Mouse (Mus musculus) myocyte (in vitro differentiated cells): ENCODE measurements at regions not wholly inside any gene's neighbourhood (a gene's known extent, or its start where the extent isn't known, plus 50 kb on each side); places are given as distances from the start of the nearest gene placed in this dataset.

Experiments
- H3K27me3 ChIP-seq: one replicate; pipeline ENCODE4 v1.6.1; 2011; ENCODE audit not compliant: control insufficient read depth, insufficient read depth, insufficient read length
- H3K36me3 ChIP-seq: one replicate; pipeline ENCODE4 v1.6.1; 2011; ENCODE audit not compliant: control insufficient read depth, insufficient read depth
- H3K4me2 ChIP-seq: one replicate; pipeline ENCODE4 v1.6.1; 2011; ENCODE audit warnings: low read depth, control low read depth
- H3K4me3 ChIP-seq: one replicate; pipeline ENCODE4 v1.5.1; 2011; ENCODE audit warnings: mild to moderate bottlenecking, control low read depth, moderate library complexity
- H3K79me2 ChIP-seq: one replicate; pipeline ENCODE4 v1.6.1; 2011; ENCODE audit not compliant: control insufficient read depth, insufficient read depth
- H3ac ChIP-seq: one replicate; pipeline ENCODE4 v1.6.1; 2011; ENCODE audit not compliant: control insufficient read depth, insufficient read length
- CEBPB ChIP-seq: IDR thresholded peaks from 2 replicates; pipeline ENCODE4 v1.6.1; 2011; ENCODE audit warnings: mild to moderate bottlenecking, moderate library complexity; ENCODE audit not compliant: poor library complexity, insufficient read depth, severe bottlenecking
- E2F4 ChIP-seq: IDR thresholded peaks from one replicate; pipeline ENCODE4 v1.6.1; 2011; ENCODE audit warnings: mild to moderate bottlenecking, control low read depth, moderate library complexity; ENCODE audit not compliant: insufficient read depth
- MAX ChIP-seq: IDR thresholded peaks from one replicate; pipeline ENCODE4 v1.6.1; 2011; ENCODE audit warnings: low read depth, mild to moderate bottlenecking, control low read depth
- MYOD1 ChIP-seq, 3 experiments: IDR thresholded peaks; one replicate each; pipeline ENCODE4 v1.6.1; 2011; ENCODE audit warnings: control low read depth in 2 of 3, low read depth in 2 of 3, mild to moderate bottlenecking in 2 of 3, moderate library complexity in 1 of 3; ENCODE audit not compliant: insufficient read length in 2 of 3, control insufficient read depth in 1 of 3
- MYOG ChIP-seq, 3 experiments: IDR thresholded peaks; one replicate each; pipeline ENCODE4 v1.6.1; 2011; ENCODE audit warnings: control low read depth in 2 of 3, low read depth in 2 of 3, mild to moderate bottlenecking in 2 of 3; ENCODE audit not compliant: insufficient read length in 2 of 3, control insufficient read depth in 1 of 3, insufficient read depth in 1 of 3
- POLR2A ChIP-seq: IDR thresholded peaks from one replicate; pipeline ENCODE4 v1.6.1; 2011; ENCODE audit warnings: low read depth, mild to moderate bottlenecking, control low read depth, moderate library complexity; ENCODE audit not compliant: insufficient read length
- POLR2AphosphoS2 ChIP-seq: IDR thresholded peaks from one replicate; pipeline ENCODE4 v1.6.1; 2011; ENCODE audit warnings: low read depth, control low read depth; ENCODE audit not compliant: insufficient read length
- REST ChIP-seq: IDR thresholded peaks from one replicate; pipeline ENCODE4 v1.6.1; 2011; ENCODE audit warnings: mild to moderate bottlenecking, control low read depth, moderate library complexity; ENCODE audit not compliant: insufficient read depth, insufficient read length
- SRF ChIP-seq: IDR thresholded peaks from one replicate; pipeline ENCODE4 v1.6.1; 2011; ENCODE audit warnings: low read depth; ENCODE audit not compliant: control insufficient read depth, insufficient read length
- TCF12 ChIP-seq: IDR thresholded peaks from one replicate; pipeline ENCODE4 v1.6.1; 2011; ENCODE audit warnings: mild to moderate bottlenecking, control low read depth; ENCODE audit not compliant: poor library complexity, insufficient read depth, severe bottlenecking
- TCF3 ChIP-seq: IDR thresholded peaks from one replicate; pipeline ENCODE4 v1.6.1; 2011; ENCODE audit warnings: low read depth, control low read depth; ENCODE audit not compliant: insufficient read length
- USF1 ChIP-seq: IDR thresholded peaks from one replicate; pipeline ENCODE4 v1.6.1; 2011; ENCODE audit warnings: low read depth, mild to moderate bottlenecking, control low read depth, moderate library complexity

DNA sequence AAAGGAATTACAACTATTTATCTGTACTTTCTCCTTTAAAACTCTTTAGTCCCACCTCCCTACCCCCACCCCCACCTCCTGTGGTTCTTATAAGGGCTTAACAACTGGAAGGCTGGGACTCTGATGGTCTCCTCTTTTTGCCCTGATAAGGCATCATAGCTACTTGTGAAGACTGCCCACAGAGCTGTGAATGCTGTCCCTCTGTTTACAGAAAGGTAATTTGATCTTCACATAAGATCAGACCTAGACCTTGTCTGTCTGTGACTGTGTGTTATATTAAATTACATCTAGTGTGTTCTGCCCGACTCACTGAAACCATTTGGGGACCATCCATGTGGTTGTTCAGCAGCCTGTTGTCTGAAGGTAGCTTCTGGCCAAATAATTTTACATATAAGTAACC lies 175.3 kb upstream of the Rspo3 start:
- Histone ChIP-seq H3K36me3 (no peaks in the 10 kb centered on the region), H3K4me2 (no peak overlapping the region), H3K4me3 (no peak overlapping the region), H3K79me2 (no peaks in the 10 kb centered on the region), H3ac (no peak overlapping the region), H3K27me3 (no peaks in the 10 kb centered on the region)
- TF ChIP-seq SRF (peak; percentile 69), E2F4 (no peak)

DNA sequence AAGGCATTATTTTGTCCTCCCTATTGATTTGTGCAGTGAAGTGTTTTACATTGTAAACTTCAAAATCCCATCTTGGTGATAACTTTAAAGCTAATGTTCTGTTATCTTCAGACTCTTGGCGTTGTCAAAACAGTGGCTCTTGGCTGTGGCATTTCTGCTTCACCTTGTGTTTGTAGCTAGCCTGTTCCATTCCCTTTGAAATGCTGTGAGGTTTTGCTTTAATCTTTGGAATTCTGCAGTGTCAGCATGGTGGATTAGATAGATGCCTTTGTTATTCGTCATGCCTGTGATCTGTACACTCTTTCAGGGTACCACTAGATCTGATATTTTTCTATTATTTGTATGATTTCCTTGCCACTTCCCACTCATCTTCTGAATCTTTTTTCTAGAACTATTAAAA lies 173.0 kb upstream of the Rspo3 start:
- Histone ChIP-seq H3K79me2 (no peaks in the 10 kb centered on the region), H3ac (no peak overlapping the region), H3K27me3 (no peaks in the 10 kb centered on the region), H3K36me3 (no peaks in the 10 kb centered on the region), H3K4me2 (no peak overlapping the region), H3K4me3 (no peak overlapping the region)
- no peak for TF ChIP-seq E2F4
- no peak for TF ChIP-seq MYOD1 (IDR thresholded peaks at IDR 0.05; ENCODE audit: control insufficient read depth in 1 of 3, insufficient read length in 2 of 3, low read depth in 2 of 3)
- no peak for TF ChIP-seq TCF3
- TF ChIP-seq MYOG (IDR thresholded peaks at IDR 0.05; ENCODE audit: control insufficient read depth in 1 of 3, insufficient read depth in 1 of 3, insufficient read length in 2 of 3, low read depth in 2 of 3), result no peak
- TF ChIP-seq MAX, result no peak
- TF ChIP-seq USF1, result no peak
- no peak for TF ChIP-seq POLR2AphosphoS2
- TF ChIP-seq REST, result no peak
- no peak for TF ChIP-seq POLR2A
- no peak for TF ChIP-seq TCF12
- TF ChIP-seq SRF, result no peak
- TF ChIP-seq CEBPB, result no peak

- H3ac ChIP-seq, result no peak overlapping the region
- H3K36me3 ChIP-seq, result no peaks in the 10 kb centered on the region
- no peaks in the 10 kb centered on the region for H3K27me3 ChIP-seq
- H3K4me2 ChIP-seq, result no peak overlapping the region
- no peaks in the 10 kb centered on the region for H3K79me2 ChIP-seq
- no peak overlapping the region for H3K4me3 ChIP-seq
- TF ChIP-seq SRF (no peak), MAX (no peak), POLR2AphosphoS2 (no peak), MYOG (IDR thresholded peaks at IDR 0.05; ENCODE audit: control insufficient read depth in 1 of 3, insufficient read depth in 1 of 3, insufficient read length in 2 of 3, low read depth in 2 of 3) (no peak), CEBPB (no peak), TCF3 (no peak), USF1 (no peak), POLR2A (no peak), E2F4 (no peak), MYOD1 (IDR thresholded peaks at IDR 0.05; ENCODE audit: control insufficient read depth in 1 of 3, insufficient read length in 2 of 3, low read depth in 2 of 3) (no peak), REST (no peak), TCF12 (no peak)
These were observed 157.6 kb upstream of the Rspo3 start for GRCm38 (mm10) chr10:29693009-29693935.

DNA sequence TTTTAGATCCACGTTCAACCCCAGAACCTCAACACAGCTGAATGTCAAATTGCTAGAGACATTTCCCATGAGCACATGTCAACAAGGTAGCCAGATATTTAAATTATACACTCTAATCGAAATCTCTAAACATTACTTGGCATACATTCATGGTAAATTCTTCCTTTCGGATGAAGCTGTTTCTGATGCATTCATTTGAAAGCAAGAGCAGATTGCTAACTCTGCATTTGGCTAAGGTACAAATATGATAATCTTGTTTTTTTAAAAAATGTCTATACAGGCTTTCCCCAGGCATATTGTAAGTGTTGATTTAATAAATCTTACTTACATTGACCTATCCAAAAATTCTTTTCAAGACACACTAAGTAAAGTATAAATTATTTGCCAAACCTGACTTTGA lies 153.9 kb upstream of the Rspo3 start:
- Histone ChIP-seq H3K4me3 (no peak overlapping the region), H3K36me3 (no peaks in the 10 kb centered on the region), H3K27me3 (no peaks in the 10 kb centered on the region), H3K79me2 (no peaks in the 10 kb centered on the region), H3ac (no peak overlapping the region), H3K4me2 (no peak overlapping the region)
- TF ChIP-seq MYOG (IDR thresholded peaks at IDR 0.05; ENCODE audit: control insufficient read depth in 1 of 3, insufficient read depth in 1 of 3, insufficient read length in 2 of 3, low read depth in 2 of 3) (no peak), MYOD1 (IDR thresholded peaks at IDR 0.05; ENCODE audit: control insufficient read depth in 1 of 3, insufficient read length in 2 of 3, low read depth in 2 of 3) (no peak), POLR2AphosphoS2 (no peak), MAX (no peak), SRF (no peak), TCF12 (no peak), USF1 (no peak), REST (no peak), CEBPB (no peak), POLR2A (no peak), E2F4 (no peak)

DNA sequence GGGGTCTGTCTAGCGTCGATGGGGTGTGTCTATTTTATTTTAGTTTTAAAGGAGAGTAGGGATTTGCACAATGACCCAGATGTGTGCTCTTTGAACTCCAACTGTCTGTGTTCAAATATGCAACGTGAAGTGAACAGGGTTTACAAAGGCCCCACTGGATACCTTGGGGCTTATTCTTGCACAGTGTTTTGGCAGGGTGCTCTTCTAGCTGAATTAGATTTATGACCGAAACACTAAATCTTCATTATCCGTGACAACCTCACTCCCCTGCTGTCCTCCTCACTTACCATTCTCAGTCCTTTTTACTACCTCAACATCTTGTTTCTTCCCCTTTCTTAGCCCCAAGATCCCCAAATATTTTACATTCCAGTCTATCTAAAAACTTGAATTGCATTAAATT lies 151.3 kb upstream of the Rspo3 start:
- Histone ChIP-seq H3K36me3 (no peaks in the 10 kb centered on the region), H3K79me2 (no peaks in the 10 kb centered on the region), H3K4me3 (no peak overlapping the region), H3ac (no peak overlapping the region), H3K27me3 (no peaks in the 10 kb centered on the region), H3K4me2 (no peak overlapping the region)
- TF ChIP-seq CEBPB, result no peak
- TF ChIP-seq SRF, result no peak
- TF ChIP-seq TCF3, result no peak
